Mouse (Mus musculus) thymus, adult 2 months (tissue): Measurements from ENCODE around the gene Tpgs1.

ENCODE experiments used
- CTCF ChIP-seq: fragments of 200-500 bp; IDR thresholded peaks from 2 replicates; pipeline ENCODE4 v1.5.1; 2012; ENCODE audit warnings: mild to moderate bottlenecking, control low read depth, low read length, moderate library complexity, borderline replicate concordance; ENCODE audit not compliant: control insufficient read depth, poor library complexity, insufficient read depth; ENCODE audit errors: extremely low read depth
- POLR2A ChIP-seq: fragments of 200-500 bp; IDR thresholded peaks from 2 replicates; pipeline ENCODE4 v1.6.1; 2012; ENCODE audit warnings: mild to moderate bottlenecking, low read length, control low read depth, moderate library complexity; ENCODE audit not compliant: control insufficient read depth, poor library complexity, insufficient read depth; ENCODE audit errors: extremely low read depth

- no peak for TF ChIP-seq POLR2A
- no peak for TF ChIP-seq CTCF
These were observed 43.0 kb upstream of the Tpgs1 start for GRCm38 (mm10) chr10:79626156-79626555.
